Mouse (Mus musculus): ENCODE data around the gene Slc4a8. TPM values are rescaled to one million over a fixed set of nuclear protein-coding genes. Genes with fewer than 3 reads are reported as not detected.
"Not testable (repeated sequence)": the region's sequence is repeated elsewhere in the genome, so short reads cannot be mapped to it uniquely, and the experiment has no call there.

The Slc4a8 gene
- total RNA-seq, 2 experiments from 2014 or later: 2.6 to 7.8 TPM

DNA sequence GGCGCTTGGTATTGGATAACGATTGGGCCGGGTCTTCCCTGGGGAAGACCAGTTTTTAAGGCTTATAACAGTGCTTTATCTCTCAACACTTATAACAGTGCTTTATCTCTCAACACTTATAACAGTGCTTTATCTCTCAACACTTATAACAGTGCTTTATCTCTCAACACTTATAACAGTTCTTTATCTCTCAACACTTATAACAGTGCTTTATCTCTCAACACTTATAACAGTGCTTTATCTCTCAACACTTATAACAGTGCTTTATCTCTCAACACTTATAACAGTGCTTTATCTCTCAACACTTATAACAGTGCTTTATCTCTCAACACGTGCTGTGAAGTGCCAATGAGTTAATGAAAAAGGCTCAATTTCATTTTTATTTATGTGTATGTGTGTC lies 7.5 kb downstream of the Slc4a8 start:
- intact Hi-C loops (cut with DNase I); DNase-seq: not testable (repeated sequence)

DNA sequence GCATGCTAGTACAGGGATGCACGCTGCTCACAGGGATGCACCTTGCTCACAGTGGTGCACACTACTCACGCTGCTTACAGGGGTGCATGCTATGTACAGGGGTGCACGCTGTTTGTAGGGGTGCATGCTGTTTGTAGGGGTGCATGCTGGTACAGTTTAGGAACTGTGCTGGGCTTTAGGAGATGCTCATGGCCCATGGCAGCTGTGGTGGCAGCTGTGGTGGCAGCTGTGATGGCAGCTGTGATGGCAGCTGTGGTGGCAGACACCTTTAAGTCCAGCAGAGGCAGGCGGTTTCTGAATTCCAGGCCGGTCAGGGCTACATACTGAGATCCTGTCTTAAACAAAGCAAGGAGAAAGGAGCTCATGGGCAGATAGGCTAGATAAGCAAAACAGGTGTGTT lies 8.8 kb downstream of the Slc4a8 start:
- intact Hi-C loops (cut with DNase I): no loop called here
- no peak for DNase-seq

GRCm38 (mm10) chr15:100772685-100773084 lies 11.1 kb downstream of the Slc4a8 start:
- intact Hi-C loops (cut with DNase I): no loop called here
- DNase-seq: no peak

DNA sequence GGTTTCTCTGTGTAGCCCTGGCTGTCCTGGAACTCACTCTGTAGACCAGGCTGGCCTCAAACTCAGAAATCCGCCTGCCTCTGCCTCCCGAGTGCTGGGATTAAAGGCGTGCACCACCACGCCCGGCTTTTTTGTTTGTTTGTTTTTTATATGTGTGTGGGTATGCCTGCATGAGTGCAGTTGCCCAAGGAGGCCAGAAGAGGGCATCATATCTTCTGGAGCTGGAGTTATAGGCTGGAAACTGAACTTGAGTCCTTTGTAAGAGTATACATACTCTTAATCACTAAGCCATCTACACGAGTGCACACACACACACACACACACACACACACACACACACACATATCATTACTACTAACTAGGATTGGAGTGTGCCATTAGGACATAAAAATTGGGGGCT lies 12.3 kb downstream of the Slc4a8 start:
- DNase-seq; intact Hi-C loops (cut with DNase I): not testable (repeated sequence)

DNA sequence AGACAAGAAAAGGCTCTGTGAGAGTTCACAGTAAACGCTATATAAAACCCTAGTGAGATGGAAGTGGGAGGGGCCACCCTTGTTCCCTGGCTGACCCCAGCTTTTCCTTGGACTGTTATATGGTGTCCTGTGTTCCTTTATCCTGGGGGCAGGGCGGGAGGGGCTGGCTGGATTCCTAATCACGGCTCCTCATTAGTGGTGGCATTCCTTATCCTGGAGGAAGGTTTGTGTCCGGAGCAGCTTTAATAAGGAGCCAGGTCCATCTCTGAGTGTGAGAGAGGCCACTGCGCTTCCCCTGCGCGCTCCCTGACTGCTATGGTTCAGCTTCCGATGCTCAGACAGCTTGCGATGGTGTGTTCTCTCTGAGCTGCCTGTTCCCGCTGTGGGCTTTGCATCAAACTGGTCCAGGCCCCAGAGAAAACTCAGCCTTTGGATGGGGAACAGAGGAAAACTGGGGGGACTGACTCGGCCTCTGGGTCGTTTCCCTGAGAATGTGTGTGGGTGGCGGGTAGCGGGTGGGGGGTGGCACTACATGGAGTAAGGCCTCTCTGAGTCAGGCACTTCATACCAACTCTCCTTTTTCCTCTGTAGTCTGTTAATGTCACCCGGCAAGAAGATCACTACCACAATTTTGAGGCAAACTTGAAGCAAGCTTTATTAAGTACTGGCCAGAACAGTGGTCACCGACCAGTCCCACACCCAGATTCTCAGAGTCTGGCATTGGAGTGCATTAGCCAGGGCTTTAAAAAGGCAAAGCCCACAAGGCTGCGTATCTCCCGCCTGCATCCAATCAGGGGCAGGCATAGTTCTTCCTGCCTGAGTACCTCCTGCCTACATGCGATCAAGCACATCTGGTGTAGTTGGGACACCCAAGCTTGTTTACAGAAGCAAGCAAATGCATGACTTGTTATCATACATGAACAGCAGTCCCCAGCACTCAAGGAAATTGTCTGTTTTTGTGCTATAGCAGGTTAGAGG lies 13.9 kb downstream of the Slc4a8 start:
- intact Hi-C loops (cut with DNase I): no loop called here
- DNase-seq: no peak

DNA sequence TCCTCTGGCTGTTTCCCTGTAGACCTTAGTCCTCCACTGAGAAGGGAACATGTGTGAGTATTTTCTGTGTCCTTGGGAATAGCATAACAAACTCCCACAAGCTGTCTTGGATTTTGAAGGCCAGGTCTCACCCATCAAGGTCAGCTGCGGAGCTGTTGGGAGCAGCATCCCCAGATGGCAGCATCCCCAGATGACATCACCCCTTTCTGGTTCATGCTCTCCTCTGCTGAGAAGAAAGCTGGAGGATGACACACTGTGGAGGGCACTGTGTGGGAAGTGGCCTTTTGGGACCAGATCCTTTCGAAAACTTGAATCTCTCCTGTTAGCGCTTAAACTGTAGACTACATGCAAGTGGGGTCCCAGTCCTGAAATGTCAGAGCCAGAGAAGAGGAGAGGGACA lies 14.9 kb downstream of the Slc4a8 start:
- intact Hi-C loops (cut with DNase I): no loop called here
- no peak for DNase-seq

DNA sequence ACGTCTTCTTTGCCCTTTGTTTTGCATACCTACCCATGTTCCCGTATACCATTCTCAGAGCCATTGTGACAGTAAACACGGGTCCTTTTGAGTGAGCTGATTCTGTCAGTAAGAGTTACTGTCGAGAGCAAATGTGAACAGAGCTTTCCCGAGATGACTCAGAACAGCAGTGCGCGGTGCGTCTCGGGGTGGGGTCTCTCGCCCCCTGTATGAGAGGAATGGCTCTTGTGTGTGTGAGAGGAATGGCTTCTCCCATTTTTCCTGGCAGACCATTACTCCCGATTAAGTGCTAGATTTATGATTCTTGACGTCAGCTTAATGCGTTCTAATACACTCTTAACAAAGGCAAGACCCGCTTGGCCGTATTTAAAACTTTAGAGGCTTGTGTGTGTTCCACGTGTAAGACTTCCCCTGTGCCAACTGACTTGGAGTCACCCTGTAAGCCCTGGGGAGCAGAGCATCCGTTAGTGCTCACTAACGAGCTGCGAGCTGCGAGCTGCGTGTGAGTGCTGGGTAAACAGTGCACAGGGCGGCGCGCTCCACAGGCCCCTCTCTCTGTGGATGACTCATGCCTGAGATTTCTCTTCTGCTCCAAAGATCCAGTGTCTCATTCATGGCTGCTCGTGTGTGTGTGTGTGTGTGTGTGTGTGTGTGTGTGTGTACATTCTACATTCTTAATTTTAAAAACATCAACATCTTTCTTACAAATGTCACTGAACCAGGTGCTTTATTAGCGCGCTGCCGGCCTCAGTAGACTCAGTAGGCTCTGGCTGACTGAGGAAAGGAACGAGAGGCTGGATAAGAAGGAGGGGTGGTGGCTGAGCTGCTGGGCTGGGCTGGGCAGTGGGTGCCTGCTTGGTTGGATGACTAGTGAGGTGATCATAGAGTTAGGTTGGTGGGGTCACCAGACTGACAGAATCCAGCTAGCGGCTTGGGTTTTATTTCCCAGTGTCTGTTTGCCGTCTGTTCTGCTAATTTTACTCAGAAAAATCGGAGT lies 15.8 kb downstream of the Slc4a8 start:
- DNase-seq: peak in 1 of 2 experiments; percentile 30
- intact Hi-C loops (cut with DNase I): no loop called here

DNA sequence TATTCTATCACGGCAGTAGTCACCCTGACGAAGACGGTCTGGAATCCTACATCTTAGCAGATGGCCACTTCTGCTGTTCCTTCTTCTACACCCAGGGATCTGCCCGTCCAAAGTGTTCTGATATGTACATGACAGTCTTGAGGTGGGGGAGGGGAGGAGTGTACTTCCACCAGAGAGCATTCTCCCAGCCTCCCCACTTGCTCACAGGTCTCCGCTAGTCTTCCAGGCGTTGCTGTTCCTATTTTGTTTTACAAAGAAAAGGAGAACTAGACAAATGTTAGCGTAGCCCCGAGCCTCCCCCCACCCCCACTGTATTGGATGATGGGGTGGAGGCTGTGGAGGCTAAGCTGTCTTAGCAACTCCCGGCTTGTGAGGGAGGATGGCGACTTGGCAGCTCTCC lies 18.3 kb downstream of the Slc4a8 start:
- intact Hi-C loops (cut with DNase I): no loop called here
- no peak for DNase-seq

GRCm38 (mm10) chr15:100783244-100783987 lies 21.9 kb downstream of the Slc4a8 start:
- no peak for DNase-seq
- intact Hi-C loops (cut with DNase I): no loop called here

- intact Hi-C loops (cut with DNase I): no loop called here
These were observed 28.7 kb downstream of the Slc4a8 start for GRCm38 (mm10) chr15:100790219-100790618.

DNA sequence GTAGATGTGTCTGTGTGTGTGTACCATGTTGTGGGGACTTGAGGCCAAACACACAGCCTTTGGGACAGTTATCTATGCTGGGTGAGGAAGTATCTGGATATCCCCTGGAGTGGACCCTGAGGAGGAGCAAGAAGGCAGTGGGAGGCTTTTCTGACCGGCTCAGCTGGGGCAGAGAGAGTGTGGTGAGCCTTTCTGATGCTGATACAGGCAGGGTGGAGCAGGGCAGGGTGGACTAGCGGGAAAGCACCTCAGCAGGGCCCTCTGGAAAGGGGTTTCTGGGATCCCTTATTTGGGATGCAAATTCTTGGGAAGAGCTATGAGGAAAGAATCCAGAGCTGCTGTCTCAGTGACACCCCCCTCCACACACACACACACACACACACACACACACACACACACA lies 30.8 kb downstream of the Slc4a8 start:
- no peak for DNase-seq
- intact Hi-C loops (cut with DNase I): no loop called here

More at GRCm38 (mm10) chr15:100790219-100790618, 28.7 kb downstream of the Slc4a8 start:
- DNase-seq: no peak

DNA sequence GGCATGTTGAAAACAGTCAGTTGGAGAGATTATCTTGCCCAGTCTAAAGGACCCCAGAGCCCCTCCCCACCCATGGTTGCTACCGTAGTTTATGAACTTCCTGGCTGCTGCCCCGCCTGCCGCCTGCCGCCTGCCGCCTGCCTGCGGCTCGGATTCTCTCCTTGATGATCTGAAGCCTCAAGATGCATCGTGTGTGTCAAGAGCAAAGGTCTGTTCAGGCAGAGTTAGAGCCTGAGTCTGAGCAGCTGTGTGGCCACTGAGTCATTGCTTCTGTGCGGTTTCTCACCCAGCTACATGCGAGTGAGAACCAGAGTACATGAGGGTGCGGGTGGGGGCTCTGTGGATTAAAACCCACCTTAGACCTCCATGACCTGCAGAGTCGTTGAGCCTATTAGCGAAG lies 39.4 kb downstream of the Slc4a8 start:
- DNase-seq: no peak
- intact Hi-C loops (cut with DNase I): no loop called here

GRCm38 (mm10) chr15:100808062-100808461 lies 46.5 kb downstream of the Slc4a8 start:
- intact Hi-C loops (cut with DNase I): no loop called here
- DNase-seq: no peak

DNA sequence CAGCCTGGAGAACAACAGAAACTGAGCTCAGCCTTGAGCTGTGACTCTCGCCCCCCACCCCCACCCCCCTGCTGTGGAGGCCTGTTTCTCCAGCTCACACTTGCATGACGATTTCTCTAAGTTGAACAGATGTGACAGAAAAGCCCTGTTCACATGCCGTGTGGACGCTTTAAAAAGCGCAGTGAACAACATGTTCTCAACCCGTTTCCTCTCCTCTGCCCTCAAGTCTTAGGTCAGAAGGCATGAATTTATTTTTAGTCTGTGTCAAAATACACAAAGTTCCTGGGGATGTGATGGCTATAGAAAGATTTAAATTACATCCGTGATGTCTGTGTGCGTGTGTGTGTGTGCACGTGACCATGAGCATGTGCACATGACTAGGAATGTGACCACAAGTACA lies 46.9 kb downstream of the Slc4a8 start:
- DNase-seq: no peak
- intact Hi-C loops (cut with DNase I): no loop called here

DNA sequence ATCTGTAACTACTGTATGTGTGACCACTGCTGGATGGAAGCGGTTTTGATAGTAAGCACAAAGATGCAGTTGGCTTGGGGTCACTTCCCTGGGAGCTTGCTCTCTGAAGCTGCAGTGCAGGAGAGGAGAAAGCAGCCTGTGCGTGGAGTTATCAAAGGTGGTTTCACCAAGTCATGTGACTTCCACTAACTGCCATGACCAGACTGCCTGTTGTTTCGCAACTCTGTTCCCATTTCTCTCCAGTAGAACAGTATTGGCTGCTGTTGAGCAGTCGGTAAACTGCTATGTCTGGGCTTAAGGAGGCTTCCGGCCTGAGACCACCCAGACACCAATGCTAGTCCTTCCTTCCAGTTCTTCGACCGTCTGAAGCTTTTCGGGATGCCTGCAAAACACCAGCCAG lies 48.7 kb downstream of the Slc4a8 start:
- DNase-seq: no peak
- intact Hi-C loops (cut with DNase I): no loop called here

DNA sequence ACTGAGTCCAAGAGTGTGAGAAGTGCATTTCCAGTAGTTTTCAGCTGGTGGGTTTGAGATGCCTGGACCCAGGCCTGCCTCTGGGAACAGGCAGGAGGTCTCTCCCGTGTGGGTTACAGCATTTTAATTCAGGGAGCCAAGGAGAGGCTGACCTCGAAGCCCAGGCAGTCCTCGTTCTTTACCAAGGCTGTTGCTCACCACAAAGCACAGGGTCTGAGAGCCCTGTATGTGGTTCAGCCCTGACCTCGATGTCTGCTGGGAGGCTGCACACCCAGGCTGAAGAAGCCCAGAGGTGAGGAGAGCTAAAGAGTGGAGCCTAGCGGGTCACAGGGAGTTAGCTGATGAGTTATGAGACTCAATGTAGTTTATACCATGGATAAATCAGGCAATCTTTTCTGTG lies 52.0 kb downstream of the Slc4a8 start:
- intact Hi-C loops (cut with DNase I): no loop called here
- no peak for DNase-seq

- DNase-seq: no peak
- intact Hi-C loops (cut with DNase I): no loop called here
These were observed 52.5 kb downstream of the Slc4a8 start for GRCm38 (mm10) chr15:100814066-100814465.

DNA sequence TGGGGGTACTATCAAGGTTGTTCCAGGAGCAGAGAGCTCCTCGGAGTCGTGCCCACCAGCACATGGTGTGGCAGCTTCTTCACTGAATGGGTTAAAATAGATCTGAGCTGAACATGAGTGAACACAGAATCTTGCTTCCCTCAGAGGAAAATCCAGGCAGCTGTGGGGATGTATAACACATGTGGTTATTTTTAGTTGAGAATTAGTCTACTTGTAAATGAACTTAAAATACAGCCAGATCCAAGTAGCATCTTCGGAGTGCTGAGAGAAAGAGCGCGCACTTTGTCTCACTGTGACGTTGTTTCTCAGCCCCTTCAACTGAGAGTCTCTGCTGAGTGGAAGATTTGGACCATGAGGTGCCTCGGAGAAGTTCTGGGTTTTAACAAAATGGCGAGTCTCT lies 53.8 kb downstream of the Slc4a8 start:
- DNase-seq: no peak
- intact Hi-C loops (cut with DNase I): no loop called here

- intact Hi-C loops (cut with DNase I): no loop called here
- DNase-seq: no peak
These were observed 57.3 kb downstream of the Slc4a8 start for GRCm38 (mm10) chr15:100818860-100819259.

- no peak for DNase-seq
- intact Hi-C loops (cut with DNase I): no loop called here
These were observed 60.3 kb downstream of the Slc4a8 start for GRCm38 (mm10) chr15:100821824-100822223.

- intact Hi-C loops (cut with DNase I); DNase-seq: not testable (repeated sequence)
These were observed 60.8 kb downstream of the Slc4a8 start for GRCm38 (mm10) chr15:100822370-100822769.
